Mouse (Mus musculus) thymus, postnatal 14 days (tissue): ENCODE results near the gene Glud1.
"Not testable (repeated sequence)": the region's sequence is repeated elsewhere in the genome, so short reads cannot be mapped to it uniquely, and the experiment has no call there.

ENCODE experiments used
- DNase-seq: peaks from one replicate; pipeline ENCODE4 v3.0.0; 2021

The Glud1 gene

GRCm38 (mm10) chr14:34354456-34354855, 43.9 kb downstream of the Glud1 start:
- no peak for DNase-seq

- no peak for DNase-seq
Observed at GRCm38 (mm10) chr14:34355301-34355700, 44.8 kb downstream of the Glud1 start, which contains the start of gene Fam25c. Gene Fam25c, minus strand, starts transcription at chr14:34355433.

DNA sequence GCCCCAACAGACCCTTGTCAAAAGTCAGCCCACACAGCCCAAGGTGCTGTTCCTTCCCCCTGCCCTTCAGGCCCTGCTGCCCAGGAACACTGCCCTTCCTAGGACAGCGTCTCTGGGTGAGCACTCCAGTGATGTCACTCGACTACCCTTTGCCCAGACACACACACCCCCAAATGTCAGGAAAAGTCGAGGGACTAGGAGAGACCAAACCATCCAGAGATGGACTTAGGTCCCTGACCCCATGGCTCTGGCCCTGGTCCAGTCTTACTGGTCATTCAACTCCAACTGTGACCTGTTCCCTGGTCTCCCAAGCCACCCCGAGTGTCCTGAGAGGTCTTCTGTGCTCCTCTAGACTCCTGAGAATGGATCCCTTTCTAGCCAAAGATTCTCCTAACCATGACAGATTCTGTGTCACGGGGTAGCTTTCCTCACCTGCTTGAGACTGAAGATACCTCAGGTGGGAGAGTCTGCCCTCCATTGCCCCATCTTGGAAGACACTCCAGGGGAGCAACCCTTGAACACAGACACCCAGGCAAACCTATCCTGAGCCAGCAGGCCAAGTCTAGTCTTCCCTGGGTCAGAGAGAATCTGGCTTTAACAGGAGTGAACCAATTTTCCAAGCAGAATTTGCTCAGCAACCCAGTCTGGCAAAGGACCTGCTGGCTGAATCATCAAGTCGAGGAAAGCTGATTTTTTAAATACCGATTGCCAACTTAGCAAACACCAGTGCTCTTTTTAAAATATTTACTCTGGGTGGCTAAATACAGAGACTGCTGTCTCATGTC, 47.3 kb downstream of the Glud1 start:
- DNase-seq = no peak

DNA sequence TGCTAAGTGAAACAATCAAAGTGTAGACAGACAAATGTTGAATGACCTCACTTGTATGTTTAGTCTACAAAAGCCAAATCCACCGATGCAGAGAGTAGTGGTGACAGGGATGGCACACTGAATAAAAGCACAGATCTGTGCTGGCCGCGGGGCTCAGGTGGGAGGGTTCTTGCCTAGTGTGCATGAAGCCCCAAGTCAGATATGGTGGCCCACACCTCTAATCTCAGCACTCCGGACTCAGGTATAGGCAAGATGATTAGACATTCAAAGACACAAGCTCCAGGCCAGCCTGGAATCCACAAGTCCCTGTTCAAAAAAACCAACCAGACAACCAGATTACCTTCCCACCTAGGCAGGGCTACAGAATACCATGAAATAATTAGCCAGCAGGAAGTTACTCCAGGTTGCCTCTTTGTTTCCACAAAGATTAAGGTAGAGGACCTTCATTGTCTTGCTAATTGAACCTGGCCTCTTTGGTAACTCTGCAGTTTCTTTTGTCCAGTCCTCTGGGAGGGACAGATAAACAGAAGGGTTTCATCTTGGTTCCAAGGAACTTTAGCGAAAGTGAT, 49.2 kb downstream of the Glud1 start:
- no peak for DNase-seq

GRCm38 (mm10) chr14:34360251-34360650, 49.7 kb downstream of the Glud1 start:
- no peak for DNase-seq

DNA sequence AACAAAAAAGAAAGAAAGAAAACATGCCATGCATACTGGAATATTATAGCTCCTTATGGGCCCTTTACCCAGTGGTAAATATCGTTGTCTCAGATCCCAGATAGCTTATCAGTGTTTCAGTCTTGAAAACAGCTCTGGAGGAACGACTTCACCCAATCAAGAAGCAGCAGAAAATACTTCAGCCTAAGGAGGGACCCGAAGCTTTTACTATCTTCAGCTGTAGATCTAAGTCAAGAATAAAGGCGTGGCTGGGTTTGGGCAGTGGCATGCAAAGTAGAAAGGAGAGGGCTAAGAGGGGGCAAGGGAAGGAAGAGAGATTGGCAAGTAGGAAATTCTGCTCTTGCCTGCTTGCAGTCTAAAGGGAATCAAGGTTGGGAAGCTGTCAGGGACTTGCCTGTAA, 51.6 kb downstream of the Glud1 start:
- DNase-seq = no peak

DNA sequence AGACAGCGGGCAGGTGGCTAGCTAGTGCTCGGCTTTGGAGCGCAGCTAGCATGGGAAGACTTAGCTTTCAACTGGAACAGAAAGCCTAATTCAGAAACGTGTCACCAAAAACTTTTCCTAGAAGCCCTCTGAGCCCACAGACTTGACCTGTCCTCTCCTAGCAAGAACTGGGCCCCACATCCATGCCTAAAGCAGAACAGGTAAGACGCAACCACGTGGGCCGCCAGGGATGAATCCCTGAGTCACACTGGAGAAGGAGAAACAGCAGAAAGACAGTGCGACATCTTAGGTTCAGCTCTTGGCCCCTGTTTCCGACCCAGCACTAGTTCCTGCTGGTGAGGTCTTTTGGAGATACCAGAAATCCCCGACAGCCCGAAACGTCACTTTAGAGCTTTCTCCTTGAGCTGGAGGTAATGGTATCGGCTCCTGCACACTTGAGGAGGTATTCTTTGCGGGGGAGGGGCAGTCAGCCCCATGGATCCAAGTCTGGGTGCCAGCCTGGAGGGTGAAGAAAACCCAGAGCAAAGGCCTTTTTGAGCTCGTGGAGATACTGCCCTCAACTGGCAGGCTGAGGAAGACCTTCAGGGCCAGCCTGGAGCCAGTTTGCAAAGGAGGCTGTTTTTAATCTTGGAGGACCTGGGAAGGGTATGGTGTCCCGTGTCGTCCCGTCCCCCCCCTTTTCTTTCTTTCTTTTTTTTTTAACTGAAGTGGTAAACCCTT, 52.4 kb downstream of the Glud1 start:
- DNase-seq = peak; percentile 32

DNA sequence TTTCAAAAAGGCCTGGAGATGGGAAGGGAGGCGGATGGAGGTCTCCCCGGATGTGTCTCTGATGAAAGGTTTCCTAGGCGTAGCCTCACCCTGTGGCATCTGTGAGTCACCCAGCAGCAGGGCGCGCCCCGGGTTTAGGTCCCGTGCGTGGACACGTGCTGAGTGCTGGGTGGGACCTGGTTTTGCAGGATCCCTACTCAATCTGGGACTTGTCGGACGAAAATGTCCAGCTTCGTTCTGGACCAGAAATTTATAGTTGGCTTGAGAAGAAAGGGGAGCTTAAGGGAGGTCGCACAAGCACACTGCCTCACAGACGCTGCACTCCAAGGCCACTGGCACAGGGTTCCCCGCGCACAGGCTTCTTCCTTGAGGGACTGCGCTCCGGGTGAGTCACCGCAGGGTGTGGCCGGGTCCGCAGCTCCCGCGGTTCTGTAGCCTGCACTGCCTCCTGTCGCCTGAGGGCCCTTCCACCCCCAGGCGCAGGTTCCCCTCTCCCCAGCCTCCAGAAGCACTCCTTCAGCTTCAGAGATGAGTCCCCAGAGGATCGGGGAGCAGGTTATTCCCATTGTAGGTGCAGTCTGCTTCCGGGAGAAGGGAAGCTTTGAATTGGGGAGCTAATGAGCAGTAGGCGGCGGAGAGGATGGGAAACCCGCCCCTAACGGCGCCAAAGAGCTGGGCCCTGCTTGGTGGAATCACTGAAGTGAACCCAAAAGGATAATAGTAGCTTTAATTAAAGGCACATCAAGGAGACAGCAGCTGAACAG, 53.1 kb downstream of the Glud1 start:
- DNase-seq = peak; percentile 33

GRCm38 (mm10) chr14:34364254-34365146, 54.0 kb downstream of the Glud1 start:
- DNase-seq = not testable (repeated sequence)

DNA sequence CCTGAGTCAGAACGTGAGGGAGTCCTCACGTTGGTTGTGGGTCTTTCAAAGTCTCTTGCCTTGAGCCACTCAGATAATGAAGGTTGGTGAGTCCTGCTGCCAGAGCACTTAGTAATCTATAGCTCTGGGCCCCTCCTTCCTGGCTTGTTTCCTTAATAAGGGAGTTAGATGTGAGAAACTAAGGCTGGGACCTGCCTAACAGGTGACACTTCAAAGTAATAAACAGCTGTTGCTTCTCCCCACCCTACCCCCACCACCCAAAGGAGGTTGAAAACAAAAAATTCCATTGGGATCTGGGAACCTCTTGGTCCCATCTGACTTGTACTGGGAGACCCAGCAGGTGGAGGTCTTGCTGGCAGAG, 54.6 kb downstream of the Glud1 start:
- DNase-seq = no peak

- no peak for DNase-seq
Observed at GRCm38 (mm10) chr14:34370203-34370602, 59.7 kb downstream of the Glud1 start.

GRCm38 (mm10) chr14:34370921-34371320, 60.4 kb downstream of the Glud1 start:
- DNase-seq = no peak

DNA sequence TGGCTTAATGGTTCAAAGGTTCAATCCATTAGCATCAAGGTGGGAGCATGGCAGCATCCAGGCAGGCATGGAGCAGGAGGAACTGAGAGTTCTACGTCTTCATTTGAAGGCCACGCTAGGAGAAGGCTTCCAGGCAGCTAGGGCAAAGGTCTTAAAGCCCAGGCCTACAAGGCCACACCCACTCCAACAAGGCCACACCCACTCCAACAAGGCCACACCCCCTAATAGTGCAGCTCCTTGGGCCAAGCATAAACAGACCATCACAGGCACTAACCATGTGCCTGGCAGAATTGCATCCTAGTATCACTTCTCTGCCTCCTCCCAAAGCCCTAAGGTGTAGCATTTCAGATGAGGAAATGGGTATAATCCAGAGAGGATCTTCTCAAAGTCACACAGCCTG, 61.2 kb downstream of the Glud1 start:
- DNase-seq = no peak

DNA sequence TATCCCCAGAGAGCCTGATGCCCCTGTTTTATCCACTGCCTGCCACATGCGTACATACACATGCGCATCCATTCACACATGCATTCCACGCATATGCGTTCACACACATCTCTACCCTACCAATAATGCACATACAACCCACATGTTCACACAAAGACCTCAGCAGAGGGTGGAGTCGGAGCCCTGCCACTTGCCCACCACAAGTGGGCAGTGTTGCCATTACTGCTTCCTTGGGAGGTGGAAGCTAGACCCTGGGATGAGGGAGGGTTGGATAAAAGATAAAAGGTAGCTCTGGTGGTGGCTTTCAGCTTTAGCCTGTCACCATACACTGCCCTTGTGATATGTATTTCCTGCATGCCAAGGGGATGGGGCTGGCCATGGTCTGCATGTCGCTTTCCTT, 62.1 kb downstream of the Glud1 start:
- DNase-seq = peak; percentile 34

GRCm38 (mm10) chr14:34373581-34373980, 63.1 kb downstream of the Glud1 start:
- no peak for DNase-seq

DNA sequence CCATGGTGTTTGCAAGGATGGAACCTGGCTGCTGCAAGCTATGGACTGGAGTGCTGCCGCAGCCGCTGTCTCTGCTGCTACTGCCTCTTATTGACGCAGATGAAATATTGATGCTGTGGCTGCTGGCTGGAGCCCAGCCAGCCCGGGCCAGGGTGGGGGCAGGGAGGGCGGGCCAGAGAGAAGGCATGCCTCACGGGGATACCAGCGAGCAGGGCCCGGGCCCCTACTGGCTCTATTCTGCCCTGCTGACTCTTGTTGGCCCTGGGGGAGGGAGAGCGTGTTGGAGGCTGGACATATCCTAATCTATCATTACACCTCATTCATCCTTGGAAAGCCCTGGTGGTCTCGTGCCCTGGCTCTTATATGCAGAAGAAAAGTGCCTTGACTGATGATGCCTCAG, 64.0 kb downstream of the Glud1 start, which contains the start of gene Sncg:
Gene Sncg (minus strand): TSS at position 213 of the 400 bp plus-strand sequence.
- DNase-seq = no peak

GRCm38 (mm10) chr14:34375415-34375904, 64.9 kb downstream of the Glud1 start, which contains the start of gene Mmrn2:
Gene Mmrn2, plus strand, starts transcription at chr14:34375465.
- DNase-seq = no peak

GRCm38 (mm10) chr14:34375941-34376340, 65.4 kb downstream of the Glud1 start:
- DNase-seq = no peak

DNA sequence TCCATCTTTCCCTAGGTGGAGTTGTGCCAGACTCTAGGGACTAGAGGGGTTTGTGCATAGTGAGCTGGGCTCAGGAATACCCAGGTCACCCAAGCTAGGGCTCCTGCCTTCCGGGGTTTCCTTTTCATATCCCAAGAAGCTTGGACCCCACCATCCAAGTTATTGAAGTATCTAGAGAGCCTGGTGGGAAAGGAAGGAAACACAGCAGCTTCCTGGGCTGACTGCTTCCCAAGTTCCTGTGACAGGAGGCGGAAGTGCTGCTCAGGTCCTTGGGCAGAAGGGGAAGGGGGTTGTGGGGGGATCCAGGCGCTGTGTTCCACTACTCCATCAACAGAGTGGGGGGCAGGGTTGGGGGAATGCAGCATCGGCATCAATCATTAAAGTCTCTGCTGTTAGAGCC, 66.6 kb downstream of the Glud1 start:
- no peak for DNase-seq

- no peak for DNase-seq
Observed at GRCm38 (mm10) chr14:34378560-34379331, 68.2 kb downstream of the Glud1 start.
